Mouse (Mus musculus): Measurements from ENCODE around the gene Ap4m1. TPM values are rescaled to one million over a fixed set of nuclear protein-coding genes. Genes with fewer than 3 reads are reported as not detected.
A peak's percentile ranks its signal among the peaks of the same experiment; 100 is the strongest.

Ap4m1 gene
- polyA plus RNA-seq, 1 experiment from 2014 or later = 5.6 TPM

GRCm38 (mm10) chr5:138160842-138161665 lies 10.7 kb upstream of the Ap4m1 start, which contains the start of gene Cops6:
Gene Cops6 (plus strand): TSS chr5:138161071.
- ATAC-seq (ENCODE audit: low read depth) = peak; percentile 97

DNA sequence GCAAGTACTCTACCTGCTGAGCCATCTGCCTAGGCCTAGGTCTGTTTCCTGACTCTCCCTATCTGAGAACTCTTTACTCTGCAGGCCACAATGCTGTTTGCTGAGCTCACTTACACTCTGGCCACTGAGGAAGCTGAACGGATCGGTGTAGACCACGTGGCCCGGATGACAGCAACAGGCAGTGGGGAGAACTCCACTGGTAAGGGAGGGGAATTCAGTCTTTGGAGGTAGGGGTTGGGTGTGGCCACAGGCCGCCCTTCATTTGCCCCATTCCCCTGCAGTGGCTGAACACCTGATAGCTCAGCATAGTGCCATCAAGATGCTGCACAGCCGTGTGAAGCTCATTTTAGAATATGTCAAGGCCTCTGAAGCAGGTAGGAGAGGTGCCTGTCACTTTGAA lies 8.8 kb upstream of the Ap4m1 start:
- Histone ChIP-seq H3K9ac (ENCODE audit: low read depth, low read length) (no peak overlapping the region), H3K4me3 (ENCODE audit: low read depth, low read length) (no peak overlapping the region), H3K36me3 (ENCODE audit: control insufficient read depth, insufficient read depth) (peaks cover 54% of the 10 kb centered on the region), H3K9me3 (replicated peaks; ENCODE audit: control insufficient read depth, low read length) (no peaks in the 10 kb centered on the region), H3K4me1 (ENCODE audit: control insufficient read depth, low read depth, low read length) (peaks cover 26% of the 10 kb centered on the region), H3K27me3 (ENCODE audit: control insufficient read depth, insufficient read depth, low read depth, low read length) (no peaks in the 10 kb centered on the region), H3K4me2 (ENCODE audit: low read depth, low read length) (no peak overlapping the region), H3K27ac (ENCODE audit: low read length) (no peak overlapping the region; the same call in 1 of the 2 replicates)
- WGBS (ENCODE audit: insufficient replicate concordance) = 48% methylated on average over 6 of the region's 6 CpGs
- no peak for ATAC-seq (ENCODE audit: low read depth)

More at GRCm38 (mm10) chr5:138160842-138161665, 10.7 kb upstream of the Ap4m1 start, which contains the start of gene Cops6:
- Histone ChIP-seq H3K9me3 (replicated peaks; ENCODE audit: control insufficient read depth, low read length) (no peaks in the 10 kb centered on the region), H3K4me1 (ENCODE audit: control insufficient read depth, low read depth, low read length) (peaks cover 26% of the 10 kb centered on the region), H3K27ac (ENCODE audit: low read length) (peak within 1 kb of the TSS; percentile 78), H3K4me2 (ENCODE audit: low read depth, low read length) (peak within 1 kb of the TSS; percentile 88), H3K9ac (ENCODE audit: low read depth, low read length) (peak within 1 kb of the TSS; percentile 86), H3K36me3 (ENCODE audit: control insufficient read depth, insufficient read depth) (peaks cover 34% of the 10 kb centered on the region), H3K27me3 (ENCODE audit: control insufficient read depth, insufficient read depth, low read depth, low read length) (no peaks in the 10 kb centered on the region), H3K4me3 (ENCODE audit: low read depth, low read length) (peak within 1 kb of the TSS; percentile 92)
- under 1% methylated on average over 42 of the region's 42 CpGs for WGBS (ENCODE audit: insufficient replicate concordance)

DNA sequence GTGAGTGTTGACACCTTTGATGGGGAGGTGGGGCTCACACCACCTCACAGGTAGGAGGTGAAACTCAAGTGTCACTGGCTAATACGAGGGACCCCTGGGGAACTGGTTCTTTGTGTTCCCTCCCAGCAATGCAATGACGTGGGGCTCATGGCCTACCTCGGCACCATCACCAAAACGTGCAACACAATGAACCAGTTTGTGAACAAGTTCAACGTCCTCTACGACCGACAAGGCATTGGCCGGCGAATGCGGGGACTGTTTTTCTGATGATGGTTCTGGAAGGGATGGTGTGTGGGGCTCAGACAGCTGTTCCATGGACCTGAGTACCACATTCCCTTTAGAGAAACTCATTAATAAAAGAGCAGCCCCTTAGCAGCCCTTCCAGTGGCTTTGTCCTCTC lies 8.2 kb upstream of the Ap4m1 start:
- no peak for ATAC-seq (ENCODE audit: low read depth)
- Histone ChIP-seq H3K4me3 (ENCODE audit: low read depth, low read length) (no peak overlapping the region), H3K4me1 (ENCODE audit: control insufficient read depth, low read depth, low read length) (peaks cover 26% of the 10 kb centered on the region), H3K4me2 (ENCODE audit: low read depth, low read length) (no peak overlapping the region), H3K27ac (ENCODE audit: low read length) (no peak overlapping the region), H3K9me3 (replicated peaks; ENCODE audit: control insufficient read depth, low read length) (no peaks in the 10 kb centered on the region), H3K9ac (ENCODE audit: low read depth, low read length) (no peak overlapping the region), H3K27me3 (ENCODE audit: control insufficient read depth, insufficient read depth, low read depth, low read length) (no peaks in the 10 kb centered on the region), H3K36me3 (ENCODE audit: control insufficient read depth, insufficient read depth) (peaks cover 60% of the 10 kb centered on the region)
- 71% methylated on average over 10 of the region's 10 CpGs for WGBS (ENCODE audit: insufficient replicate concordance)

GRCm38 (mm10) chr5:138165594-138165993 lies 6.2 kb upstream of the Ap4m1 start:
- no peaks in the 10 kb centered on the region for H3K27me3 ChIP-seq (ENCODE audit: control insufficient read depth, insufficient read depth, low read depth, low read length)
- H3K4me2 ChIP-seq (ENCODE audit: low read depth, low read length) = no peak overlapping the region
- peaks cover 29% of the 10 kb centered on the region for H3K4me1 ChIP-seq (ENCODE audit: control insufficient read depth, low read depth, low read length)
- H3K9me3 ChIP-seq (replicated peaks; ENCODE audit: control insufficient read depth, low read length) = no peaks in the 10 kb centered on the region
- no peak overlapping the region for H3K9ac ChIP-seq (ENCODE audit: low read depth, low read length)
- WGBS (ENCODE audit: insufficient replicate concordance) = 90% methylated on average over 8 of the region's 8 CpGs
- ATAC-seq (ENCODE audit: low read depth) = no peak
- peaks cover 71% of the 10 kb centered on the region for H3K36me3 ChIP-seq (ENCODE audit: control insufficient read depth, insufficient read depth)
- no peak overlapping the region for H3K4me3 ChIP-seq (ENCODE audit: low read depth, low read length)
- no peak overlapping the region for H3K27ac ChIP-seq (ENCODE audit: low read length)

DNA sequence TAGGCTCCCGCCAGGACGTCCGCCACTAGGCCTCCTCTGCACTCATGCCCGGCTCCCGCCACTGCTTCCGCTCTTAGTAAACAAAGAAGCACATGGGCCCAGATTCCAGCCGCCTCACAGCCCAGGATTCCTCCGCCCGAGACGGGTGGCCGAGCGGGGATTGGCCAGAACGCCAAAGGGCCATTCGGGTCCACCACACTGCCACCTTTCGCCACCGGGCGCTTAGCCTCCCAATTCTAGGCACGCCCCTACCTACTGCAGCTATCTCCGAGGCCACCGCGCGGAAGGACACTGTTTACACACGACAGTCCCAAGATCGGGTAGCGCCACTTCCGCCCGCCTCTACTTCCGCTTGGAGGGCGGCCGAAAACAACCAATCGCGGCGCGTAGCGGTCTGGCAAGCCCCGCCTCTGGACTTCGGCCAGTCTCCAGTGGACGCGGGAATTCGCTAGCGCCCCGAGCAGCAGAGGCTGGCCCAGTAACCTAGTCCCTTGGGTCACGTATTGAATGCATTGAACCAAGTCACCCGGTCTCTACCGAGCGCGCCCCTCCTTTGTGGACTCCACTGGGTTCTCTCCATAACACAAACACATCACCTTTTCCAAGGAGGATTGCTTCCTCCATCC lies 753 bp upstream of the Ap4m1 start:
- peaks cover 47% of the 10 kb centered on the region for H3K36me3 ChIP-seq (ENCODE audit: control insufficient read depth, insufficient read depth)
- peaks cover 23% of the 10 kb centered on the region for H3K4me1 ChIP-seq (ENCODE audit: control insufficient read depth, low read depth, low read length)
- no peaks in the 10 kb centered on the region for H3K27me3 ChIP-seq (ENCODE audit: control insufficient read depth, insufficient read depth, low read depth, low read length)
- under 1% methylated on average over 47 of the region's 47 CpGs for WGBS (ENCODE audit: insufficient replicate concordance)
- peak overlapping the region; percentile 84 for H3K4me2 ChIP-seq (ENCODE audit: low read depth, low read length)
- peak overlapping the region; percentile 96 for H3K27ac ChIP-seq (ENCODE audit: low read length)
- peak overlapping the region; percentile 78 for H3K9ac ChIP-seq (ENCODE audit: low read depth, low read length)
- ATAC-seq (ENCODE audit: low read depth) = peak; percentile 86
- H3K9me3 ChIP-seq (replicated peaks; ENCODE audit: control insufficient read depth, low read length) = no peaks in the 10 kb centered on the region
- peak overlapping the region; percentile 81 for H3K4me3 ChIP-seq (ENCODE audit: low read depth, low read length)

DNA sequence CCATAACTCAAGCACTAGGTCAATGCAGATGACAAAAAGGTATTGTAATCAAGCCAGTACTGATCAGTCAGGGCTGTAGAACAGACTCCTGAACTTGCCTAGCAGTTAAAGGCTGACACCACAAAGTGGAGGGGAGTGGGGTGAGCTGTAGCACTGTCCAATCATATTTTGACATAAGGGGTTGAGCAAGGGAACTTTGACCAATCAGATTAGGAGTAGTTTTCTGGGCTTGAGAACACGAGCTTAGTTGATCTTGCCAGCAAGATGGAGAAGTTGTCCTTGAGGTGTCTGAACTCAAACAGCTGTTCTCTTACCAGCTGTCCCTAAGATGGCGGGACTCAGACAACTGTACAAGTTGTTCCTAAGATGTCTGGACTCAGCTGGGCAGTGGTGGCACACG lies 1.4 kb downstream of the Ap4m1 start:
- no peaks in the 10 kb centered on the region for H3K27me3 ChIP-seq (ENCODE audit: control insufficient read depth, insufficient read depth, low read depth, low read length)
- H3K4me1 ChIP-seq (ENCODE audit: control insufficient read depth, low read depth, low read length) = peaks cover 23% of the 10 kb centered on the region
- ATAC-seq (ENCODE audit: low read depth) = no peak
- H3K4me3 ChIP-seq (ENCODE audit: low read depth, low read length) = no peak overlapping the region
- 61% methylated on average over 3 of the region's 3 CpGs for WGBS (ENCODE audit: insufficient replicate concordance)
- H3K4me2 ChIP-seq (ENCODE audit: low read depth, low read length) = peak overlapping the region; percentile 84; the same call in 1 of the 2 replicates
- peaks cover 37% of the 10 kb centered on the region for H3K36me3 ChIP-seq (ENCODE audit: control insufficient read depth, insufficient read depth)
- no peak overlapping the region for H3K27ac ChIP-seq (ENCODE audit: low read length)
- no peaks in the 10 kb centered on the region for H3K9me3 ChIP-seq (replicated peaks; ENCODE audit: control insufficient read depth, low read length)
- H3K9ac ChIP-seq (ENCODE audit: low read depth, low read length) = no peak overlapping the region

GRCm38 (mm10) chr5:138186950-138187638 lies 15.3 kb downstream of the Ap4m1 start, which contains the start of the genes Taf6 and Cnpy4:
Gene Taf6 (minus strand): TSS chr5:138187451.
Gene Cnpy4 (plus strand): TSS chr5:138187485.
- peaks cover 17% of the 10 kb centered on the region for H3K4me1 ChIP-seq (ENCODE audit: control insufficient read depth, low read depth, low read length)
- H3K27ac ChIP-seq (ENCODE audit: low read length) = peak within 1 kb of the TSS; percentile 78
- H3K9ac ChIP-seq (ENCODE audit: low read depth, low read length) = peak within 1 kb of the TSS; percentile 89
- peak within 1 kb of the TSS; percentile 78 for H3K4me2 ChIP-seq (ENCODE audit: low read depth, low read length)
- H3K27me3 ChIP-seq (ENCODE audit: control insufficient read depth, insufficient read depth, low read depth, low read length) = no peaks in the 10 kb centered on the region
- peak; percentile 86 for ATAC-seq (ENCODE audit: low read depth)
- H3K4me3 ChIP-seq (ENCODE audit: low read depth, low read length) = peak within 1 kb of the TSS; percentile 86
- peaks cover 16% of the 10 kb centered on the region; the same call in 1 of the 2 replicates for H3K36me3 ChIP-seq (ENCODE audit: control insufficient read depth, insufficient read depth)
- WGBS (ENCODE audit: insufficient replicate concordance) = under 1% methylated on average over 31 of the region's 31 CpGs
- no peaks in the 10 kb centered on the region for H3K9me3 ChIP-seq (replicated peaks; ENCODE audit: control insufficient read depth, low read length)

DNA sequence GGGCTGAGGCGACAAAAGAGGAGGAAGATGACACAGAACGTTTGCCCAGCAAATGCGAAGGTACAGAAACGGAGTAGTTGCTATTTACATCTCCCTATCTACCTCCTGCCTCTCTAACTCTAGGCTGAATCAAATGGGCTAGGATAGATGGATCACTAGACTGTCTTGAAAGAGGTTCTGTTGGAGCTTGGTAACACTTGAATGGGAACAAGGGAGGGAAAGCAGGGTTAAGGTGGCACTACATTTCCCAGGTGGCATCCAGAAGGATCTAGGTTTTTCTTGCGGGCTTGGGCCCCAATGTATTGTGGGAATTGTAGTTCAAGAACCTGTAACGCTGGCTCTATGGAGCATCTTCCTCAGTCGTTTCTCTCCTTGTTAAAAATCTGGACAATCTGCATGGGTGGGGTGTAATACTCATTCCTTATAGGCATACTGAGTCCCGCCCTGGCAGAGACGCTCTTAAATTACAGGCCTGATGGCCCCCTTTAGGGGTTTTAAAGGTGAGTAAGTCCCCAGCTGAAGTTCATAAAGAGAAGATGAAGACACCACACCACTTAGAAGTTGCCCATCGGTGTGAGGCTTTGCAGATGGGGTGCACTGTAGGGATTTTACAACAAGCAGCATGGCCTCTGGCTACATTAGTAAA lies 16.0 kb downstream of the Ap4m1 start:
- ATAC-seq (ENCODE audit: low read depth) = peak; percentile 86
- H3K27ac ChIP-seq (ENCODE audit: low read length) = peak overlapping the region; percentile 78
- H3K4me3 ChIP-seq (ENCODE audit: low read depth, low read length) = peak overlapping the region; percentile 86
- no peaks in the 10 kb centered on the region for H3K27me3 ChIP-seq (ENCODE audit: control insufficient read depth, insufficient read depth, low read depth, low read length)
- H3K36me3 ChIP-seq (ENCODE audit: control insufficient read depth, insufficient read depth) = peaks cover 10% of the 10 kb centered on the region; the same call in 1 of the 2 replicates
- H3K9ac ChIP-seq (ENCODE audit: low read depth, low read length) = peak overlapping the region; percentile 78
- peaks cover 17% of the 10 kb centered on the region for H3K4me1 ChIP-seq (ENCODE audit: control insufficient read depth, low read depth, low read length)
- 0% methylated on average over 10 of the region's 10 CpGs for WGBS (ENCODE audit: insufficient replicate concordance)
- no peaks in the 10 kb centered on the region for H3K9me3 ChIP-seq (replicated peaks; ENCODE audit: control insufficient read depth, low read length)
- peak overlapping the region; percentile 78 for H3K4me2 ChIP-seq (ENCODE audit: low read depth, low read length)

All from liver, embryonic 16.5 days (tissue).